Mouse (Mus musculus): ENCODE data around the gene Nxpe5.

- TF ChIP-seq CTCF (IDR thresholded peaks at IDR 0.05; ENCODE audit: extremely low read depth, insufficient read length, insufficient replicate concordance, low read depth, low read length) (no peak), POLR2A (IDR thresholded peaks at IDR 0.05; ENCODE audit: low read depth, low read length) (no peak)
These were observed 8.1 kb downstream of the Nxpe5 start for GRCm38 (mm10) chr5:138233778-138234177.

Data from small intestine, adult 2 months (tissue).